Mouse (Mus musculus) 416B (cell line): ENCODE measurements around the gene Rhox1.
"Not testable (repeated sequence)": the region's sequence is repeated elsewhere in the genome, so short reads cannot be mapped to it uniquely, and the experiment has no call there.

ENCODE experiments used
- DNase-seq: peaks from one replicate; pipeline ENCODE4 v3.0.0; 2011; ENCODE audit warnings: low read depth

Rhox1 gene

GRCm38 (mm10) chrX:37222158-37222557, at the start of gene Rhox1:
Rhox1 (minus strand) TSS chrX:37222258.
- DNase-seq, result not testable (repeated sequence)

GRCm38 (mm10) chrX:37265038-37265437, 43.0 kb upstream of the Rhox1 start, which contains the start of gene Rhox4a:
Rhox4a (plus strand) TSS chrX:37265338.
- DNase-seq, result not testable (repeated sequence)

DNA sequence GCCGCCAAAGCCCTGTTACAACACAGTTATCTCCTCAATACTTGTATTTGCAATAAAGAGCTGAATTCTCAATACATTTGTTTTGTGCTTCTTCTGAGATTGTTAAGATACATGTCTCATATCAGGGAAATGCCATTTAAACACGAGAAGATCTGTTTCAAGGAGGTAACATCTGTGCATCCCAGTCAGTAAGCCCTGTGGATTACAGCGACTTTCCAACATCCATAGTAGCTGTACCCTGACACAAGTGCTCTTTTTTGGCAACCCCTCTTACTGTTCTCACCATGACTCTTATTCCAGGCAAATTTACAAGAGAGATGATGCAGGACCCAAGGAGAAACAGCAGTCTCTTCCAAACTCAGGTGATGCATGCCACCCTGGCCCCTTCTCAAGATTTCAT, 27.6 kb upstream of the Rhox1 start, which contains the start of gene Rhox3a:
TSS of gene Rhox3a (plus strand) at position 301 of the 400 bp plus-strand sequence.
- DNase-seq, result not testable (repeated sequence)

GRCm38 (mm10) chrX:37244676-37245075, 22.6 kb upstream of the Rhox1 start, which contains the start of gene Rhox2a:
Rhox2a (plus strand) TSS chrX:37244976.
- DNase-seq, result not testable (repeated sequence)

DNA sequence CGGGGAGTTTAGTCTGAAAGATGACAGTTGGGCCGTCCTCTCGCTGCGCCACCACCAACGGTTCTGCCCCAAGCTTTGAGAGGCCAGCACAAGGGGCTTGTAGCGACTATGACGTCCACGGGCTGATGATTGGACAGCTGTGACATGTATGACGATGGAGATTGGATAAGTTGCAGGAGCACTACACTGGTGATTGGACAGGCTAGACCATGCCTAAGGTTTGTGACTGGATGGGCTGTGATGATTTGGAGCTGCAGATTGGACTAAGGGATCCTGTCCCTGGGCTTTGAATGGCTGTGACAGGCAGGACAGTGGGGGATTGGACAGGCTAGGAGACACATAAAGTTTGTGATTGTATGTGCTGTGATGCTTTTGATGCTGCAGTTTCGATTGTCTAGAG, 11.1 kb downstream of the Rhox1 start, which contains the start of gene Gm9:
TSS of gene Gm9 (minus strand) at position 101 of the 400 bp plus-strand sequence.
- DNase-seq, result no peak

GRCm38 (mm10) chrX:37198676-37199075, 23.4 kb downstream of the Rhox1 start:
- no peak for DNase-seq

- no peak for DNase-seq
Observed at GRCm38 (mm10) chrX:37191744-37192379, 30.2 kb downstream of the Rhox1 start.

DNA sequence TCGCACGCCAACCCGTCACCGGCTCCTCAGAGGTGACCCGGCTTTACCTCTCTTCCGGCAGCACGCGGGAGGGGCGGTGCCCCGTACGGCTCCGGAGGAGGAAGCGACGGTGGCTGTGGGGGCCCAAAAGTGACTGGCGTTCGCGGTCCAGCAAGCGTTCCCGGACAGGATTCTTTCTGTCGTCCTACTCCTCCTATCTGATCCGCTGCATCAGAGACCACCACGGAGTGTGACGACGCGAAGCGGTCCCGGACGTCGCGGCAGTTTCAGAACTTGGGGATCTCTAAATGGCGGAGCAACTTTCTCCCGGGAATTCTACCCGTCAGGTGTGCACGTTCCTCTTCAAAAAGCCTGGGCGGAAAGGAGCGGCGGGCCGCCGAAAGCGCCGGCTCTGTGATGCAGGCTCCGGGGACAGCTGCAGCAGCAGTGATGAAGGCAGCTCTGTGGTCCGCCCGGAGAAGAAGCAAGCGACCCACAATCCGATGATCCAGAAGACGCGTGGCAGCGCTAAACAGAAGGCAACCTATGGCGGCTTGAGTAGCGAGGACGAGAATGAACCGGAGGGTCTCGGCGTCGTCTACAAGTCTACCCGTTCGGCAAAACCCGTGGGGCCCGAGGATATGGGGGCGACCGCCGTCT, 30.8 kb downstream of the Rhox1 start, which contains the start of the genes Ndufa1 and Rnf113a1:
TSS of gene Ndufa1 (minus strand) at position 59 of the 639 bp plus-strand sequence.
TSS of gene Rnf113a1 (plus strand) at position 141 of the 639 bp plus-strand sequence.
- DNase-seq, result peak; percentile 77

GRCm38 (mm10) chrX:37190755-37191104, 31.3 kb downstream of the Rhox1 start:
- no peak for DNase-seq

DNA sequence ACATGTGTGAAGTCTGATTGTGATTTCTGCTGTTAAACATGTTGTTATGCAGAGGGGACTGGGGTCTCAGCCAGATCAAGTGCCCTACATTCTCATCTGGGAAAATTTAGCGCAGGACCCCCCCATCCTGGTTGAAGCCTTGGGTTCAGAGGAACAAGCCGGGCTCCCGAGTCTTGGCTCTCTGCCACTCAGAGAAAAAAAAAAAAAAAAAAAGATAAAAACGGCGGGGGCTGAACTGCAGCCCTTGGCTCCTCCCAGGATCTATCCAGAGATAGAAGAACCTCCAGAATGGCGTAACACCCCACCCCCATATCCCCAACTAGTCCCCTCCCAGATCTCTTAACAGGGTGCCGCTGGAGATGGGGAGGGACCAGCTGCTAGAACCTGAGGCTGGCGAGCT, 37.7 kb downstream of the Rhox1 start:
- not testable (repeated sequence) for DNase-seq

DNA sequence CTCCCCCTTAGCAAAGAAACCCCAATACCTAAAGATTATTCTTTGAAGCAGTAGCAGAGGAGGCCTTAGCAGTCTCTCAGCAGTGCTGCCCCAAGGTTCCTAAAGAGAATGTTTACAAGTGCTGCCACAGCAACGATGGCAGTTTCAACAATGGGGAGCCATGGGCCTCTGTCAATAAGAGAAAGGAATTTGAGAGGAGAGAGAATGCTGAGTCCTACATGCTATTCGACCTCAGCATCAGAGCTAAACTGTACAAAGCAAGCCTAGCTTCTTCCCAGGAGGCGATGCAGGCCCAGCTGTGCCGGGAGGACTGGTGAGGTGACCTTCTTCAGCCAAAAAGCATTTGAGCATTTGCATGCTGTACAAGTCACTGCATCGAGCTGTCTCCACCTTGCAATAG, 53.3 kb downstream of the Rhox1 start, which contains the start of gene Akap14:
TSS of gene Akap14 (minus strand) at position 101 of the 400 bp plus-strand sequence.
- no peak for DNase-seq

- DNase-seq, result peak; percentile 76
Observed at GRCm38 (mm10) chrX:37167085-37167484, 55.0 kb downstream of the Rhox1 start.
